Mouse (Mus musculus) G1E (cell line): ENCODE results near the gene Olfr1346. TPM values are rescaled to one million over a fixed set of nuclear protein-coding genes. Genes with fewer than 3 reads are reported as not detected.

Experiments used
- ATAC-seq: 2 replicates; pipeline ENCODE4 v1.8.0; 2016; ENCODE audit warnings: mild to moderate bottlenecking; ENCODE audit not compliant: insufficient number of reproducible peaks, poor library complexity, low FRiP score, severe bottlenecking; ENCODE audit errors: extremely low read depth
- DNase-seq: peaks from one replicate; pipeline ENCODE4 v3.0.0; 2012; ENCODE audit warnings: low spot score
- H3K27me3 ChIP-seq: 2 replicates; pipeline ENCODE4 v1.6.1; 2012; ENCODE audit warnings: mild to moderate bottlenecking, low read length, inconsistent platforms; ENCODE audit not compliant: insufficient read depth
- H3K36me3 ChIP-seq: replicated peaks from 2 replicates; pipeline ENCODE3; 2012; ENCODE audit warnings: mild to moderate bottlenecking, inconsistent platforms
- H3K4me1 ChIP-seq: 2 replicates; pipeline ENCODE4 v1.6.1; 2012; ENCODE audit warnings: low read depth, low read length, inconsistent platforms, mixed read lengths; ENCODE audit not compliant: insufficient read depth
- H3K4me3 ChIP-seq: 2 replicates; pipeline ENCODE4 v1.5.1; 2012; ENCODE audit warnings: low read depth, mild to moderate bottlenecking, inconsistent platforms, low read length, moderate library complexity, mixed read lengths
- H3K9me3 ChIP-seq: replicated peaks from 2 replicates; pipeline ENCODE4 v1.6.1; 2012; ENCODE audit warnings: inconsistent platforms
- CTCF ChIP-seq: IDR thresholded peaks from 2 replicates; pipeline ENCODE4 v1.5.1; 2012; ENCODE audit warnings: low read depth, low read length, inconsistent platforms, mixed read lengths
- GATA1 ChIP-seq: IDR thresholded peaks from 2 replicates; pipeline ENCODE4 v1.6.1; 2012; ENCODE audit warnings: borderline replicate concordance, low read length, inconsistent platforms, mixed read lengths
- GATA2 ChIP-seq: IDR thresholded peaks from 2 replicates; pipeline ENCODE4 v1.6.1; 2012; ENCODE audit warnings: low read depth, low read length, inconsistent platforms, borderline replicate concordance
- POLR2AphosphoS5 ChIP-seq: IDR thresholded peaks from 2 replicates; pipeline ENCODE4 v1.6.1; 2012; ENCODE audit warnings: low read depth, low read length, inconsistent platforms; ENCODE audit not compliant: insufficient replicate concordance
- TAL1 ChIP-seq: conservative IDR thresholded peaks from 2 replicates; pipeline ENCODE4 v1.6.1; 2012; ENCODE audit warnings: low read depth, low read length, inconsistent platforms, mixed read lengths
- polyA plus RNA-seq: library from polyadenylated mRNA; stranded (reverse); fragments of >175 nt; gene quantifications from 2 replicates; pipeline ENCODE4 v1.2.3, GENCODE M21; 2012
- total RNA-seq, 2 experiments: library from RNA; stranded (forward) in 1 of 2; stranded (reverse) in 1 of 2; fragments of 200-1000 nt in 1 of 2; fragments of >200 nt in 1 of 2; fragmentation: Nextera tagmentation in 1 of 2; gene quantifications; 2 replicates each; pipeline ENCODE4 v1.2.3; 2014 to 2017

The Olfr1346 gene
- total RNA-seq (2014; fragmentation: Nextera tagmentation) (not detected in 2 replicates), total RNA-seq (2017) (0.06 and 0.11 TPM in 2 replicates), polyA plus RNA-seq (not detected in 2 replicates)

GRCm38 (mm10) chr7:6466951-6467350 is at the start of gene Olfr1346:
Olfr1346 (plus strand) TSS chr7:6467101.
- no peaks in the 10 kb centered on the region for H3K36me3 ChIP-seq
- H3K9me3 ChIP-seq = no peaks in the 10 kb centered on the region
- no peak within 1 kb of the TSS for H3K4me3 ChIP-seq
- no peak for DNase-seq
- no peak for TF ChIP-seq CTCF
- TF ChIP-seq POLR2AphosphoS5 = no peak
- TF ChIP-seq GATA1 = no peak
- no peak for TF ChIP-seq GATA2
- no peaks in the 10 kb centered on the region for H3K27me3 ChIP-seq
- no peaks in the 10 kb centered on the region for H3K4me1 ChIP-seq
- ATAC-seq = no peak

DNA sequence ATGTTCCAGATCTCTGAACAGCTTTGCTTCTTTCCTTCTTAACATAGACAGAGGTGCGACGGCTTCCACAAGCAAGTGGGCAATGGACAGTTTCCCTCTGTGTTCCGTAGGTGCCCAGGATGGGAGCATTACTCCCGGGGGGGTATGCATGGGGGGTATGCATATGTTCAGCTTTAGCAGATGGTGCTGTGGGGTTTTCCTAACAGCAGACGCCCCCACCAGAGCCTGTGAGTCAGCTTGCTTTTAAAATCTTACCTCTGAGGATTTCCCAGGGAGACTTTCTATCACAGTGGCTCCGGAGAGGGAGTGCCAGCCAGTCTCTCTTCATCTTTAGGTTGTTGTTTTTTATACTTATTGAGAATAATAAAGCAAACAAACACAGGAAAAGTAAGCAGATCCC is 47.0 kb upstream of the Olfr1346 start:
- H3K9me3 ChIP-seq = no peaks in the 10 kb centered on the region
- no peak for TF ChIP-seq GATA2
- TF ChIP-seq CTCF = no peak
- no peak for TF ChIP-seq POLR2AphosphoS5
- TF ChIP-seq GATA1 = no peak
- no peak for TF ChIP-seq TAL1
- ATAC-seq = no peak

GRCm38 (mm10) chr7:6429381-6429780 is 37.5 kb upstream of the Olfr1346 start:
- H3K36me3 ChIP-seq = no peaks in the 10 kb centered on the region
- no peak overlapping the region for H3K4me3 ChIP-seq
- no peaks in the 10 kb centered on the region for H3K4me1 ChIP-seq
- peaks cover 5% of the 10 kb centered on the region for H3K9me3 ChIP-seq
- DNase-seq (no peak), ATAC-seq (no peak)
- H3K27me3 ChIP-seq = no peaks in the 10 kb centered on the region
- TF ChIP-seq POLR2AphosphoS5 (no peak), TAL1 (no peak), GATA1 (no peak), GATA2 (no peak), CTCF (no peak)

More for the DNA sequence above, 47.0 kb upstream of the Olfr1346 start:
- H3K4me3 ChIP-seq = no peak overlapping the region
- no peak for DNase-seq
- no peaks in the 10 kb centered on the region for H3K36me3 ChIP-seq
- no peaks in the 10 kb centered on the region for H3K4me1 ChIP-seq
- no peaks in the 10 kb centered on the region for H3K27me3 ChIP-seq

DNA sequence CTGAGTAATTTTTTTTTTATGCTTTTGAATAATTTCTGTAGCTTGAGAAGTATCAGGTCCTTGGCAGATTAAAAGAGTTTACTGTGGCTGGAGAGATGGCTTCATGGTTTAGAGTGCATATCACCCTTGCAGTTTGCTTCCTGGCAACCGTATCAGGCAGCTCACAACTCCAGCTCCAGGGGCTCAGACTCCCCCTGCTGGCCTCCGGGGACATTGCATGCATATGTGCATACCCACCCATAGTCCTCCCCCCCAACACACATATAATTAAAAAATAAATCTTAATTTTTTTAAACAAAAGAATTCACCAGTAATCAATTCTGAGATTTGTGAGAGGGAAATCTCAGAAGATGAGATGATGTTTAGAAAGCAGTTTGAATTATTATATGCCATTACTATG is 36.6 kb upstream of the Olfr1346 start:
- no peaks in the 10 kb centered on the region for H3K36me3 ChIP-seq
- no peak overlapping the region for H3K4me3 ChIP-seq
- peaks cover 5% of the 10 kb centered on the region for H3K9me3 ChIP-seq
- H3K4me1 ChIP-seq = no peaks in the 10 kb centered on the region
- TF ChIP-seq CTCF (peak; percentile 44; the same call in 1 of the 2 replicates), POLR2AphosphoS5 (no peak)
- ATAC-seq (no peak; the same call in 1 of the 2 replicates), DNase-seq (peak; percentile 9)
- H3K27me3 ChIP-seq = no peaks in the 10 kb centered on the region

- ATAC-seq (no peak), DNase-seq (no peak)
- no peak within 1 kb of the TSS for H3K4me3 ChIP-seq
- H3K27me3 ChIP-seq = no peaks in the 10 kb centered on the region
- H3K9me3 ChIP-seq = no peaks in the 10 kb centered on the region
- H3K4me1 ChIP-seq = peaks cover 4% of the 10 kb centered on the region; the same call in 1 of the 2 replicates
- H3K36me3 ChIP-seq = no peaks in the 10 kb centered on the region
- no peak for TF ChIP-seq GATA1
- TF ChIP-seq CTCF = no peak
- no peak for TF ChIP-seq TAL1
- no peak for TF ChIP-seq POLR2AphosphoS5
- TF ChIP-seq GATA2 = no peak
These were observed 28.5 kb upstream of the Olfr1346 start, which contains the start of gene Olfr1344 for GRCm38 (mm10) chr7:6438388-6438787. Olfr1344 (plus strand) TSS chr7:6438688.

- Histone ChIP-seq H3K4me1 (peaks cover 4% of the 10 kb centered on the region; the same call in 1 of the 2 replicates), H3K4me3 (no peak overlapping the region), H3K36me3 (no peaks in the 10 kb centered on the region), H3K27me3 (no peaks in the 10 kb centered on the region), H3K9me3 (no peaks in the 10 kb centered on the region)
- TF ChIP-seq CTCF (no peak), GATA1 (no peak), GATA2 (no peak), TAL1 (no peak), POLR2AphosphoS5 (no peak)
- ATAC-seq (no peak), DNase-seq (no peak)
These were observed 25.7 kb upstream of the Olfr1346 start for GRCm38 (mm10) chr7:6441173-6441572.

DNA sequence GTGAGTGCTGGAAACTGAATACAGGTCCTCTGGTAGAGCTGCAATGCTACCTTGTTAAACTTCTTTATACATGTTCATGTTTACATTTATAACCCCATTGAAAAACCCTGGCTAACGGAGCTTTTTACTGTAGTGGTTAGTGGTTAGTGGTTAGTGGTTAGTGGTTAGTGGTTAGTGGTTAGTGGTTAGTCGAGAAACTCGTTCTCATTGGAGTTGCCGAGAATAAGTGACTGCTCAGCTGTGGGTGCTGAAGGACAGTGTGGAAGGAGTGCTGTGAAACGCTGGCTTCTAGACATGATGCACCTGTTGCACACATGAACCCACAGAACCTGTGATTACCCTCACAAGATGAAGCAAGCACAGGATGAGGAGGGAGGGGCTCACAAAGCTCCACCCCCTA is 19.1 kb upstream of the Olfr1346 start:
- Histone ChIP-seq H3K4me1 (no peaks in the 10 kb centered on the region), H3K27me3 (no peaks in the 10 kb centered on the region), H3K36me3 (no peaks in the 10 kb centered on the region), H3K9me3 (no peaks in the 10 kb centered on the region), H3K4me3 (no peak overlapping the region)
- no peak for TF ChIP-seq TAL1
- no peak for TF ChIP-seq GATA2
- TF ChIP-seq POLR2AphosphoS5 = no peak
- no peak for TF ChIP-seq CTCF
- no peak for TF ChIP-seq GATA1
- ATAC-seq (no peak), DNase-seq (no peak)
